Mouse (Mus musculus): ENCODE results near the gene Efnb1. TPM values are rescaled to one million over a fixed set of nuclear protein-coding genes. Genes with fewer than 3 reads are reported as not detected.
A peak's percentile ranks its signal among the peaks of the same experiment; 100 is the strongest.

The Efnb1 gene
- total and polyA plus RNA-seq, 2 experiments from 2014 or later: 12.5 to 25.2 TPM

DNA sequence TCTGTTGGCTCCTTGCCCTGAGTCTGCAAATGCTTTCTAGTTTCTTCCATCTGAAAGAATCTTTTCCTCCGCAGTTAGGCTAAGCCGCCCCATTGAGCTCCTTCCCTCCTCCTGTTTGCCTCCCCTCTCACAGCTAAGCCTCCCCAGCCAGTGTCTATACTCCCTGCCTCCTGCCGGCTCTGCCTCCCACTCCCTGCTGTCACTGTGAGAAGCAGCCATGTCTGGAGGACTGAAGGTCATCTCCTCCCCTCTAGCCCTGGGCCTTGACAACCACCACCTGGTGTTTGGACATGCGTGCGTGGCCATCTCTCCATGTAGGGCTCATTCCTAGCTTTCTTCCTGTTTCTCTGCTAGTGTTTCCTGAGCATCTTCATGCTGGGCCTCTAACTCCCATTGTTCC is 36.4 kb downstream of the Efnb1 start:
- TF ChIP-seq EP300 (IDR thresholded peaks at IDR 0.05; ENCODE audit: low read depth): no peak
- TF ChIP-seq CTCF (IDR thresholded peaks at IDR 0.05; ENCODE audit: low read depth): no peak
- Histone ChIP-seq H3K27ac (ENCODE audit: low read depth) (peak overlapping the region; percentile 2; the same call in 1 of the 2 replicates), H3K27me3 (ENCODE audit: control insufficient read depth, insufficient read depth, low read length) (no peaks in the 10 kb centered on the region), H3K4me1 (ENCODE audit: control insufficient read depth, insufficient read depth) (no peaks in the 10 kb centered on the region), H3K36me3 (replicated peaks; ENCODE audit: control insufficient read depth, insufficient read depth, low read length) (no peaks in the 10 kb centered on the region), H3K9ac (replicated peaks; ENCODE audit: low read depth, low read length) (no peak overlapping the region), H3K9me3 (replicated peaks; ENCODE audit: control insufficient read depth, low read length) (no peaks in the 10 kb centered on the region), H3K4me3 (ENCODE audit: low read depth, low read length) (no peak overlapping the region), H3K4me2 (ENCODE audit: low read depth, low read length) (no peak overlapping the region)
- peak; percentile 36; the same call in 1 of the 2 replicates for ATAC-seq (ENCODE audit: insufficient read depth, low read depth)
- WGBS: 53% methylated on average over 5 of the region's 5 CpGs
- DNase-seq (ENCODE audit: low spot score): peak; percentile 10

DNA sequence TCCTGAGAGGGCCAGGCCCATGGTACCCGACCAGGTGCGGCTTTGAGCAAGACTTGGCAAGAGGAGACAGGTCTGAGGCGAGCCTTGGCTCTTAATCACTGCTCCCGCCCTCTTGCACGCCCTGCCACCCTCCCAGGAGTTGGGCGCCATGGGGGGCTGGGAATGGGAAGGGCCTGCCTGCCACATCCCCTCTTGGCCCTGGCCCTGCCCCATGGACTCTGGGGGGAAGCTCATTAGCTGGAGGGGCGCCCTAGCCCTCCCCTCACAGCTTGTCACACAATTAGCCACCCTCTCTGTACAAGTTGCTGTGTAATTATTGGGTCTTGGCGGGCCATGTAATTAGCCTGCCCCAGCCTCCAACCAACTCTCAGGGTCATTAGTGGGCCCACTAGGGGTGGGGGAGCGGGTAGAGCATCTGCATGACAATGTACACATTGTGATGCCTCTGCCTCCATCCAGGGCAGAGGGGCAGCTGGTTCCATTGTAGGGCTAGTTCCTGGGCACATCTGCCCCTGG is 49.2 kb downstream of the Efnb1 start:
- H3K4me1 ChIP-seq (ENCODE audit: control insufficient read depth, insufficient read depth): no peaks in the 10 kb centered on the region
- no peaks in the 10 kb centered on the region for H3K9me3 ChIP-seq (replicated peaks; ENCODE audit: control insufficient read depth, low read length)
- WGBS: 73% methylated on average over 9 of the region's 9 CpGs
- H3K27me3 ChIP-seq (ENCODE audit: control insufficient read depth, insufficient read depth, low read length): no peaks in the 10 kb centered on the region
- no peak overlapping the region for H3K4me3 ChIP-seq (ENCODE audit: low read depth, low read length)
- no peak overlapping the region for H3K9ac ChIP-seq (replicated peaks; ENCODE audit: low read depth, low read length)
- TF ChIP-seq EP300 (IDR thresholded peaks at IDR 0.05; ENCODE audit: low read depth): no peak
- TF ChIP-seq CTCF (IDR thresholded peaks at IDR 0.05; ENCODE audit: low read depth): no peak
- DNase-seq (ENCODE audit: low spot score) (no peak), ATAC-seq (ENCODE audit: insufficient read depth, low read depth) (no peak)
- H3K36me3 ChIP-seq (replicated peaks; ENCODE audit: control insufficient read depth, insufficient read depth, low read length): no peaks in the 10 kb centered on the region
- no peak overlapping the region for H3K4me2 ChIP-seq (ENCODE audit: low read depth, low read length)
- H3K27ac ChIP-seq (ENCODE audit: low read depth): no peak overlapping the region

DNA sequence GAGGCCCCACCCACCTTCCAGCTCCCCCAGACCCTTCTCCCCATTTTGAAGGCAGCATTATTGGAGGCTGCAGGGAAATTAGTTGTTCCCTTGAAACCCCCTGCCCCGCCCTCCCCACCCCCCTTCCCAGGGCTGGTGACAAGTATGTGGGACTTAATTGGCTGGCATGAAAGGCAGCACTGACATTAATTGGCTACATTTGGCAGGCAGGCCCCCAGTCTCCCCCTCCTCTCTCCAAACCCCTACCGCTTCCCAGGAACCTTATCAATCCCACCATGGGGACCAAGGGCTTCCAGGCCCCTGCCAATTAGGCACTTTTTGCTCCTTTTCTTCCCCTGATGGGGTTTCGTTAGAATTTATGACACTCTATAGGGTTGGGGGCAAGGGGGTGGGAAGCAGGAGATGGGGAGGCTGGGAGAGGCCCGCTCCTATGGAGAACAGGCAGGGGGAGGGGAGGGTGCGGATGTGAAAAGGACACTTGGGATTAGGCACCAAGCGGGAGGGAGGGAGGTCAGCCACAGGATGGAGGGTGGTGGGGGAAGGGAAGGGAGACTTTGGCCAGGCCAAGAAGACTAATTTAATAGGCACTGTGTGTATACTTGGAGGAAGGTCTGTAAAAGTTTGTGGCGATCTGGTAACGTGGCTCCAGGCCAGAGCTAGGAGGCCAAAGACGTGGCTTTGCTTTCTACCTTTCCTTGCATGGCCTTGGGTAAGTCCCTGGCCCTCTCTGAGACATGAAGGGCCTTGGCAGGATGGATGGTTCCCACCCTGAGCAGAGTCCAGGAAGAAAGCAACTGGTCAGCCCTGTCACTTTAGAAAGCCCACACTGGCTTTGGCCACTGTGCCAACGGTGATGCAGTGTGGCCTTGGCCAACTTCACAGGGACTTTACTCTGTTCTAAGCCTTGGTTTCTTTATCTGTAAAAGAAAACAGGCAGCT is 50.8 kb downstream of the Efnb1 start:
- TF ChIP-seq EP300 (IDR thresholded peaks at IDR 0.05; ENCODE audit: low read depth) (no peak), CTCF (IDR thresholded peaks at IDR 0.05; ENCODE audit: low read depth) (no peak)

DNA sequence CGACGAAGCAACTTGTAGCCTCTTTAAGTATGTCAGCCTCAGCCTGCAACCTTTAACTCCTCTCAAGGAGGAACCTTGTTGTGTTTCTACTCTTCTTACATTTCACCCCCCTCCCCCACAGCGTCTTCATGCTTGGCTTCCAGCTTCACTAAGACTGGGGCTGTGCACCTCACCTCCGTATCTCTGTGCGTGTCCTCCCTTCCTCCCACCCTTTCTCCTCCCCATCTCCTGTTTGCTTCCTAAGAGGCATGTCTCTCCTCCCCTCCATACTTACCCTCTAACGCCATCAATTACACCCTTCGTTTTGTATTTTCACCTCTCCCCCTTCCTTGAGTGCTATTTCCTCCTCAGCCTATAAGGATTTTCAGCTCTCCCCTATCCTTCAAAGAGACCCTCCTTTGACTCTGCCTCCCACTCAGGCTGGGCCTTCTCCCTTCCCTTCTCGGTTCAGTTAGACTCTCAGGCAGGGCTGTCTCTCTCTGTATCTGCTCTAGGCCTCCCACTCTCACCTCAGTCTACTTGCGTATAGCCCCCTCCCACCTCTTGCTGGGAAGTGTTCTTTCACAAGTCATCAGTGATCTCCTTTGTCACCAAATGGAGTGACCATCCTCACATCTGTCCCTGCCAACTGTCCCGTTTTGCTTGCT is 55.6 kb downstream of the Efnb1 start:
- Histone ChIP-seq H3K27ac (ENCODE audit: low read depth) (no peak overlapping the region), H3K4me1 (ENCODE audit: control insufficient read depth, insufficient read depth) (no peaks in the 10 kb centered on the region), H3K4me3 (ENCODE audit: low read depth, low read length) (no peak overlapping the region), H3K9me3 (replicated peaks; ENCODE audit: control insufficient read depth, low read length) (no peaks in the 10 kb centered on the region), H3K36me3 (replicated peaks; ENCODE audit: control insufficient read depth, insufficient read depth, low read length) (no peaks in the 10 kb centered on the region), H3K27me3 (ENCODE audit: control insufficient read depth, insufficient read depth, low read length) (peaks cover 11% of the 10 kb centered on the region; the same call in 1 of the 2 replicates), H3K4me2 (ENCODE audit: low read depth, low read length) (no peak overlapping the region), H3K9ac (replicated peaks; ENCODE audit: low read depth, low read length) (no peak overlapping the region)
- ATAC-seq (ENCODE audit: insufficient read depth, low read depth): no peak
- TF ChIP-seq CTCF (IDR thresholded peaks at IDR 0.05; ENCODE audit: low read depth) (no peak), EP300 (IDR thresholded peaks at IDR 0.05; ENCODE audit: low read depth) (no peak)
- WGBS: 67% methylated on average over 10 of the region's 10 CpGs
- DNase-seq (ENCODE audit: low spot score): no peak

More for the DNA sequence above, 50.8 kb downstream of the Efnb1 start:
- Histone ChIP-seq H3K27ac (ENCODE audit: low read depth) (no peak overlapping the region), H3K36me3 (replicated peaks; ENCODE audit: control insufficient read depth, insufficient read depth, low read length) (no peaks in the 10 kb centered on the region), H3K9me3 (replicated peaks; ENCODE audit: control insufficient read depth, low read length) (no peaks in the 10 kb centered on the region), H3K4me3 (ENCODE audit: low read depth, low read length) (no peak overlapping the region), H3K9ac (replicated peaks; ENCODE audit: low read depth, low read length) (no peak overlapping the region), H3K4me1 (ENCODE audit: control insufficient read depth, insufficient read depth) (no peaks in the 10 kb centered on the region), H3K27me3 (ENCODE audit: control insufficient read depth, insufficient read depth, low read length) (peaks cover 7% of the 10 kb centered on the region; the same call in 1 of the 2 replicates), H3K4me2 (ENCODE audit: low read depth, low read length) (no peak overlapping the region)
- 61% methylated on average over 10 of the region's 10 CpGs for WGBS
- DNase-seq (ENCODE audit: low spot score) (no peak), ATAC-seq (ENCODE audit: insufficient read depth, low read depth) (no peak)

DNA sequence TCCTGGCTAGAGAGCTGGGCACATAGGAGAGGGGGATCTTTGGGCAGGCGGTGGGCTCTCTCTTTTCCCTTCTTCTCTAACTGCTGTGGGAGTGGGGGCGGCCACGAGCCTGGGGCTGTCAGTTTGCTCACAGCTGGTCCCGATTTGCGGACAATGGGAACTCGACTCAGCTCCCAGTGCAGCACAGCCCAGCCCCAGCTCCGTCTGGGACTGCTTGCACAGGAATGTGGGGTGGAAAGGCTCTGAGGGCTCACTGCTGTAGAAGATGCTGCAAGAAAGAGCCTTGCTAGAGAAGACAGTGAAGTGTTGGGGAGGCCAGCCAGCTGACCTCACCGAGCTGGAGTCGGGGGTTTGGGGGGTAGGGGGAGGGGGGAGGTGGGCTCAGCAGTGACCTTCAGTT is 61.0 kb downstream of the Efnb1 start:
- 43% methylated on average over 9 of the region's 9 CpGs for WGBS
- peaks cover 5% of the 10 kb centered on the region; the same call in 1 of the 2 replicates for H3K4me1 ChIP-seq (ENCODE audit: control insufficient read depth, insufficient read depth)
- ATAC-seq (ENCODE audit: insufficient read depth, low read depth): no peak

More for the DNA sequence above, 61.0 kb downstream of the Efnb1 start:
- H3K36me3 ChIP-seq (replicated peaks; ENCODE audit: control insufficient read depth, insufficient read depth, low read length): no peaks in the 10 kb centered on the region
- DNase-seq (ENCODE audit: low spot score): no peak
- H3K4me3 ChIP-seq (ENCODE audit: low read depth, low read length): no peak overlapping the region
- H3K4me2 ChIP-seq (ENCODE audit: low read depth, low read length): no peak overlapping the region
- H3K9ac ChIP-seq (replicated peaks; ENCODE audit: low read depth, low read length): no peak overlapping the region
- no peaks in the 10 kb centered on the region for H3K9me3 ChIP-seq (replicated peaks; ENCODE audit: control insufficient read depth, low read length)
- 0 out of 2 replicates have a peak, but pooled peaks cover 2% of the 10 kb centered on the region for H3K27me3 ChIP-seq (ENCODE audit: control insufficient read depth, insufficient read depth, low read length)
- TF ChIP-seq CTCF (IDR thresholded peaks at IDR 0.05; ENCODE audit: low read depth): no peak
- TF ChIP-seq EP300 (IDR thresholded peaks at IDR 0.05; ENCODE audit: low read depth): no peak
- H3K27ac ChIP-seq (ENCODE audit: low read depth): no peak overlapping the region
